Mouse (Mus musculus) adrenal gland, adult (tissue): ENCODE results near the gene Mrpl2.

ENCODE experiments used
- DNase-seq, 2 experiments: peaks; one replicate each; pipeline ENCODE4 v3.0.0; 2022 to 2023; ENCODE audit warnings: low spot score in 1 of 2; ENCODE audit not compliant: inconsistent age in 2 of 2

The Mrpl2 gene

GRCm38 (mm10) chr17:46645561-46646321, at the start of gene Mrpl2, which contains the start of gene Klc4:
Gene Mrpl2 (plus strand): TSS chr17:46646229.
Gene Klc4 (minus strand): TSS chr17:46646022.
- DNase-seq, result peak; percentile 98 to 100

- DNase-seq, result no peak
Measured at GRCm38 (mm10) chr17:46597956-46598355, 48.1 kb upstream of the Mrpl2 start.

- DNase-seq, result no peak
Measured at GRCm38 (mm10) chr17:46598963-46599362, 47.1 kb upstream of the Mrpl2 start.

- DNase-seq, result no peak
Measured at GRCm38 (mm10) chr17:46600569-46600968, 45.5 kb upstream of the Mrpl2 start.

GRCm38 (mm10) chr17:46602212-46602611, 43.8 kb upstream of the Mrpl2 start:
- no peak for DNase-seq

- no peak for DNase-seq
Measured at GRCm38 (mm10) chr17:46603229-46603628, 42.8 kb upstream of the Mrpl2 start.

DNA sequence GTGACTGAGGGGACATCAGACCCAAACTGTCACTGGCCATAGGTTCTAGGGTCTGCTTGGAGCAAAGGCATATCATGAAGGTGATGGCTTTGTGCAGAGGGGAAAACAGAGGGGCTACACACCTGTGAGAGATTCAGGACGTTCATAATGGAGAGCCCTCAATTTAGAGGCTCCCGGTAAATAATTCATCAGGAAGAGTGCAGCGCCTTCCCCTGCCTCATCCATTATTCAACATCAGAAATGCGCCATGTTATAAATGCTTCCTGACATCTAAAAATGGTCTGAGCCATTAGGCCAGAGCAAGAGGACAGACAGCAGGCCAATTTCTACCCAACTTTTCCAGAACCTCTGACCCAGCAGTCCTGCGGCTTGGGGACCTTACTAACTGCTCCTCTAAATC, 40.9 kb upstream of the Mrpl2 start:
- no peak for DNase-seq

GRCm38 (mm10) chr17:46605987-46606386, 40.0 kb upstream of the Mrpl2 start:
- DNase-seq, result no peak

- peak in 1 of 2 experiments; percentile 52 for DNase-seq
Measured at GRCm38 (mm10) chr17:46609721-46610514, 36.1 kb upstream of the Mrpl2 start.

DNA sequence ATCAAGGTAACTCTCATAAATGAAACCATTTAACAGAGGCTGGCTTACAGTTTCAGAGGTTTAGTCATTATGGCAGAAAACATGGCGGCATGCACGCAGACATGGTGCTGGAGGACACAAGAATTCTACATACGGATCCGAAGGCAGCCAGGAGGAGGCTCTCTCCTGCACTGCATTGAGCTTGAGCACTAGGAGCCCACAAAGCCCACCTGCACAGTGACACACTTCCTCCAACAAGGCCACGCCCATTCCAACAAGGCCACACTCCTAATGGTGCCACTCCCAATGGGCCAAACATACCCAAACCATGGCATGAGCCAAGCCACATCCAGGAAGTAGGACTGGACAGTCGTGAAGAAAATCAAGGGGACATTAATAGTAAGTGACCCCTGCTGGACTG, 34.7 kb upstream of the Mrpl2 start:
- no peak for DNase-seq

- no peak for DNase-seq
Measured at GRCm38 (mm10) chr17:46612189-46612588, 33.8 kb upstream of the Mrpl2 start.

DNA sequence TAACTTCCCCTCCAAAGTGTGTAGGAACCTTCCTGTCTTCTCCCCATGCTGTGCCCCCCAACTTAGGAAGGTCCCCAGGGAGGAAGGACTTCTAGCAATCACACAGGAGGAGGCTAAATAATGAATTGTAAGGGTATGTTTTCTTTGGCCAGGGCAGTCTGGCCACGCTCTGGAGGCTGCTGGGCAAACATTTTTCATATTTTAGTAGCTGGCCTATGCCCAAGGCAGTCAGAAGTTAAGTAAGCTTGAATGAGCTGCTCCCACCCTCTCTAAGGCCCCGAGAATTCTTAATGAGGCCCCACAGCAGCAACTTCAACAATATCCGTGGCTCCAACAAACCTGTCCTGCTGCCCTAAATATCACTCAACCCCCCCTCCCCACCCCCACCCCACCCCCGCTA, 33.2 kb upstream of the Mrpl2 start:
- peak in 1 of 2 experiments; percentile 55 for DNase-seq

DNA sequence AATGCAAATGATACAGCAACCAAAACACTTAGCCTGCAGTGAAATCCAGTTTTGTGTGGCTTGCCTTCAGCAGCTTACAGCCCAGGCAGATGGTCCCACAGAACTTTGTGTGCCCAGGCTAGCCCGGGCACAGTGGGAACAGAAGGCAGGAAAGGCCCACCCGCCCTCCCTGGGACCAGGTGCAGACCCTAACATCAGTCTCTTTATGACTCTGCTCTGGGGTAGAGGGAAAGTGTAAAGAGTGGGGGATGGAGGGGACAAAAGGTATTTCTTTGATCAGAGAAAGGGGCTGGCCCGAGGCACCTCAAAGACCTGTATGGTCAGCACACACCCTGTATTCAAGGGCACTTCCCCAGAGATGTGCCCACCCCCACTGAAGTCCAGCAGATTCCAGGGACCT, 32.8 kb upstream of the Mrpl2 start:
- no peak for DNase-seq

- no peak for DNase-seq
Measured at GRCm38 (mm10) chr17:46617799-46618198, 28.2 kb upstream of the Mrpl2 start.

DNA sequence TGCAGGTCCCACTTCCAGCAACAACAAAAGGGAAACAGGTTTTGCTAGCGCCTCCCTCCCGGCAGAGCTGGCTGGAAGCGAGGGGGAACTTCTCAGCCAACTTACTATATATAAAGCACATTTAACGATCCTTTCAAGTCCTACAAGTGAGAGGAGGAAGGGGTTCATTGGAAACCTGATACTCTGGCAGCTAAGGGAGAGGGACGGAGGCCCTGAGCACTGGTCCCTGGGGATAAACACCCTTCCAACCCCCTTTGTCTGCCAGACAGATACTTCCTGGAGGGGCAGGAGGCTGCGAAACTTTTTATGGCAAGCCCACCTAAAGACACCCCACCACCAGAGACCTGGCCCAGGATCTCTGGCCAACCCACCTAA, 27.6 kb upstream of the Mrpl2 start:
- DNase-seq, result no peak

DNA sequence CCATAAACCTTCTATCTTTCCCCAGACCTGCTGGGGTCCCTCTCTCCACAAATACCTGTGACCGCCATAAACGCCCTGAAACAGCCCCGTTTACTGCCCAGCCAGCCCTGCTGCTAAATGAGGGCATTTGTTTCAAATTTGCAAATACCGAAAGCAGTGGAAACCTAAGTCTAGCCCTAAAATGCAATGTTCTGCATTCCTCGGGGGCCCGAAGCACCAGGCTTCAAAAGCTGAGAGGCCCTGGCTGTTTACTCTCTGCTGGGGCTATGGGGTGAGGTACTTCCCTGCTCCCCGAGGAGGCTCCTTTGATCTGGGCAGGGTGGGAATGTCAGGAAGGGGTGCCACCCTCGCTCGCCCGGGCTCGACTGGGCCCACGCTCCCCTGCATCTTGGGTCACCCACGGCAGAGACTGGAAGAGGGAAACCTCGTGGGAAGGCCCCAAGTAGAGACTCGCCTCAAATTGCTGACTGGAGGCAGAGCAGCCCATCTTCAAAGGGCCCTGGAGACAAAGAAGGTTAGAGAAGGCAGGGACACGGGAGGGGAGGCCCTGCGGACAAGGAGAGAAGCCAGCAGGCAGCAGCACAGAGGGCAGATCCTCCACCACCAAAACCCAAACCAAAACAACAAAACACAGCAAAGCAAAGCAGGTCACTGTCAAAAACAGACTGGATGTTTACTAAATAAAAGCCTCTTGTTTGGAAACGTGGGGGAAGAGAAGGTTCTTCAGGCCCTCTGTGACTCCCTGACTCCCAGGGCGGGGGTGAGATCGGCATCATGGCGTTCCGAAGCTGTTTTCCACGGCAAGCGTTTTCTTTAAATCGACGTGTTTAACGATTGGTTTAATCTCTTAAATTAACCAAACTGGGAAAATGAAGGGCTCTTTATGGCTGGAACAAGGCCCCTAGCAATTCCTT, 27.0 kb upstream of the Mrpl2 start:
- DNase-seq, result peak in 1 of 2 experiments; percentile 24

- peak in 1 of 2 experiments; percentile 23 for DNase-seq
Measured at GRCm38 (mm10) chr17:46619683-46620357, 26.2 kb upstream of the Mrpl2 start.

DNA sequence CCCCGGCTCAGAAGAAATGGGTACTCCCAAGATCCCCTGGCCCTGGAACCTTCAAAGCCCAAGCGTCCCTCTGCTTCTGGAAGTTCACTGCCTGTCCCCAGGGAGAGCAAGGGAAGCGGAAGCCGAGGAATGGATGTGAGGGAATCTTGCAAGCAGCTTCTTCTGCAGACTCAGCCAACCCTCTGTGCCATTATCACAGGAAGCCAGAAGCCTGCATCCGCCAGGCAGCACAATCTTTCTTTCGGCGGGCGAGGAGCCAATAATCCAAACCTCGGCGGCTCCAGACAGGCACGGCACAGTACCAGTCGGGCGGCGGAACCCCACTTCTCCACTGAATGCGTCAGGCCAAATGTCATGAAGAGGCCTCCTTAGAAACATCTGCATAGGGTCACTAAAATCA, 24.7 kb upstream of the Mrpl2 start:
- peak; percentile 48 to 74 for DNase-seq

DNA sequence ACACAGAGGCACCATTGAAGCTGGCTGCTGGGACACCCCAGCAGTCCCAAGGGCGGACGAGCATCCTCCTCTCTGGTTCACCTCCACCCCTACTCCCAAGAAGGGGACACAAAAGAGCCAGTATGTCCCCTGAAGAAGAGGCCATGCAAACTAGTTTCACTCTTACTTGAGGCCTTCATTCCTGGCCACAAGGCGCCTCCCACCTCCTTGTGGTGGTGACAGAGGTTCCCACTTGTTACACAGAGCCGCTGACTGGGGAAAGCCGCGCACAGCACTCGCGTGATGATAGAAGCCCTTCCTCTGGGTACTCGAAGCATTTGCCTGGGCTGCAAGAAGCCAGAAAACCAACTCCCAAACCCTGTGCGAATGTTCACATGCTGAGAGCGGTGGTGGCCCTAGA, 23.8 kb upstream of the Mrpl2 start:
- DNase-seq, result no peak

DNA sequence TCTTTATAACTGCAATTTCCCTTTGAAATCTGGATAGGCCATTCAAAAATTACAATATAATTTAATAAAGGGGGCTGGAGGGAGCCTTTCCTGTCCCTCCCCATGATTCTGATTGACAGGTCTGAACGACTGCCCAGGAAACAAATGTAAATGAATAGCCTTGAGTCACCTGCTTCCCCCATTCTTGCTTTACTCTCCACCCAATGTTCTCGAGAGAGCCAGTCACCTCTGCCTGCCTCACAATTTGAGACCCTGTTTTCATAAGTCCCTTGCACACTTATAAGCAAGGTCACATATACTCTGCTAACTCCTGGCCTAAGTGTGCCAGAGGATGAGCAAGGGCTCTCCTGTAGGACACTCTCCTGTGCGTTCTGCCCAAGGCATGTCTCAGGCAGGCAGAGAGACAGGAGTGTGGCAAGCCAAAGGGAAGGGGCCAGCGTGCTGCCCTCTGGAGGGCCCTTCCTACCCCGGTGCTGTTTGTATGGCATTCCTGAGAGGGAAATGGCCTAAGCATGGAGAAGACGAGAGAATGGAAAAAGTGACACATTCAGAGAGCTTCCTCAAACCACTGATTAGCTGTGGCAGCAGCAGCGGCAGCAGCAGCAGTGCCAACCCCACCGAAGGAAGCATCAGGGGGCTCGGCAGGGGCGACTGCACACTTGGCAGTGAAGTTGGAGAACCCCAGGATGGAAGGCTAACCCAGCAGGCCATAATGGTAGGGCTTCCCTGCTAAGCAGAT, 22.0 kb upstream of the Mrpl2 start:
- peak in 1 of 2 experiments; percentile 33 for DNase-seq
